Mouse (Mus musculus) brain, embryonic 14.5 days (tissue): ENCODE measurements around the gene Lipt2.

Source experiments
- CTCF ChIP-seq: fragments of 200-500 bp; IDR thresholded peaks from 2 replicates; pipeline ENCODE4 v1.5.1; 2012; ENCODE audit warnings: inconsistent platforms, mild to moderate bottlenecking, moderate library complexity, borderline replicate concordance; ENCODE audit not compliant: insufficient read depth, insufficient read length; ENCODE audit errors: extremely low read depth
- POLR2A ChIP-seq: fragments of 200-500 bp; IDR thresholded peaks from 2 replicates; pipeline ENCODE4 v1.6.1; 2012; ENCODE audit warnings: mild to moderate bottlenecking, inconsistent platforms, borderline replicate concordance; ENCODE audit not compliant: poor library complexity, insufficient read depth, insufficient read length, severe bottlenecking; ENCODE audit errors: extremely low read depth

GRCm38 (mm10) chr7:100130592-100130991, 28.5 kb upstream of the Lipt2 start:
- TF ChIP-seq POLR2A = no peak
- no peak for TF ChIP-seq CTCF
